Mouse (Mus musculus) embryonic facial prominence, embryonic 10.5 days (tissue): ENCODE measurements around the gene Schip1. TPM values are rescaled to one million over a fixed set of nuclear protein-coding genes. Genes with fewer than 3 reads are reported as not detected.
A peak's percentile ranks its signal among the peaks of the same experiment; 100 is the strongest.

Source experiments
- DNase-seq: peaks from one replicate; pipeline ENCODE4 v3.0.0-alpha.2; 2017; ENCODE audit warnings: low spot score
- H3K27ac ChIP-seq: fragments of 300-500 bp; sonication (generic); replicated peaks from 2 replicates; pipeline ENCODE4 v1.5.1; 2016; ENCODE audit warnings: mild to moderate bottlenecking
- H3K27me3 ChIP-seq: fragments of 300-500 bp; sonication (generic); replicated peaks from 2 replicates; pipeline ENCODE4 v1.6.1; 2016; ENCODE audit warnings: low read depth, mild to moderate bottlenecking; ENCODE audit not compliant: poor library complexity, severe bottlenecking
- H3K36me3 ChIP-seq: fragments of 300-500 bp; sonication (generic); replicated peaks from 2 replicates; pipeline ENCODE4 v1.6.1; 2016; ENCODE audit warnings: mild to moderate bottlenecking, moderate library complexity
- H3K4me1 ChIP-seq: fragments of 300-500 bp; sonication (generic); 2 replicates; pipeline ENCODE4 v1.6.1; 2016
- H3K4me3 ChIP-seq: fragments of 300-500 bp; sonication (generic); 2 replicates; pipeline ENCODE4 v1.5.1; 2016; ENCODE audit warnings: mild to moderate bottlenecking, moderate library complexity
- H3K9me3 ChIP-seq: fragments of 300-500 bp; sonication (generic); 2 replicates; pipeline ENCODE4 v1.6.1; 2016; ENCODE audit warnings: mild to moderate bottlenecking
- WGBS: fragments of 180-500 bp; shearing (Covaris S2); methylation state at CpG from one replicate; pipeline ENCODE4 v1.1.7; 2016; 5-methylcytosine and 5-hydroxymethylcytosine counted together
- polyA plus RNA-seq: library from polyadenylated mRNA; unstranded; fragments of >200 nt; fragmentation: Nextera tagmentation; extraction: Ambion mirVana; gene quantifications from 2 replicates; pipeline ENCODE4 v1.2.1, GENCODE M21; 2016

Gene Schip1
- polyA plus RNA-seq, 1 experiment from 2014 or later = 39.4 TPM

DNA sequence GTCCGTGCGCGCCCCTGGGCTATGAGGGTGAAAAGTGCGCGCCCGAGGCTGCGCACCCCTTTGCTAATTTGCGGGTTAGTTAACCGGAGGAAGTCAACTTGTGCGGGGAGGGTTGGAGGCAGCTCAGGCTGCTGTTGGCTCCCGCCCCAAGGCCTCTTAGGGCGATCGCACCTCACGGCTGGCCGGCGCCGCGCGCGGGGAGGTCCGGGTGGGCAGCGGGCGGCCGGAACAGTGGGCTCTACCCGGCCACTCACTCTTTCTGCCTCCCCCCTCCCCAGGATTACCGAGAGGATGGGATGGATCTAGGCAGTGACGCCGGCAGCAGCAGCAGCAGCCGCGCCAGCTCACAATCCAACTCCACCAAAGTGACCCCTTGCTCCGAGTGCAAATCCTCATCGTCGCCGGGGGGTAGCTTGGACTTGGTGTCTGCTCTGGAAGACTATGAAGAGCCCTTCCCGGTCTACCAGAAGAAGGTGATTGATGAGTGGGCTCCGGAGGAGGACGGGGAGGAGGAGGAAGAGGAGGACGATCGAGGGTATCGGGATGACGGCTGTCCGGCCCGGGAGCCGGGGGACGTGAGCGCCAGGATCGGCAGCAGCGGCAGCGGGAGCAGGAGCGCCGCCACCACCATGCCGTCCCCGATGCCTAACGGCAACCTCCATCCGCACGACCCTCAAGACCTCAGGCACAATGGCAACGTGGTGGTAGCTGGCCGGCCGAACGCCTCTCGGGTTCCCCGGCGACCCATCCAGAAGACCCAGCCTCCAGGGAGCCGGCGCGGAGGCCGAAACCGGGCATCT is 429.9 kb downstream of the Schip1 start:
- peaks cover 49% of the 10 kb centered on the region for H3K4me1 ChIP-seq
- no peaks in the 10 kb centered on the region for H3K9me3 ChIP-seq
- peak; percentile 73 for DNase-seq
- H3K27me3 ChIP-seq = 0 out of 2 replicates have a peak, but pooled peaks cover 3% of the 10 kb centered on the region
- WGBS = under 1% methylated on average over 68 of the region's 68 CpGs
- H3K4me3 ChIP-seq = peak overlapping the region; percentile 83
- H3K36me3 ChIP-seq = peaks cover 6% of the 10 kb centered on the region; the same call in 1 of the 2 replicates
- peak overlapping the region; percentile 92 for H3K27ac ChIP-seq

DNA sequence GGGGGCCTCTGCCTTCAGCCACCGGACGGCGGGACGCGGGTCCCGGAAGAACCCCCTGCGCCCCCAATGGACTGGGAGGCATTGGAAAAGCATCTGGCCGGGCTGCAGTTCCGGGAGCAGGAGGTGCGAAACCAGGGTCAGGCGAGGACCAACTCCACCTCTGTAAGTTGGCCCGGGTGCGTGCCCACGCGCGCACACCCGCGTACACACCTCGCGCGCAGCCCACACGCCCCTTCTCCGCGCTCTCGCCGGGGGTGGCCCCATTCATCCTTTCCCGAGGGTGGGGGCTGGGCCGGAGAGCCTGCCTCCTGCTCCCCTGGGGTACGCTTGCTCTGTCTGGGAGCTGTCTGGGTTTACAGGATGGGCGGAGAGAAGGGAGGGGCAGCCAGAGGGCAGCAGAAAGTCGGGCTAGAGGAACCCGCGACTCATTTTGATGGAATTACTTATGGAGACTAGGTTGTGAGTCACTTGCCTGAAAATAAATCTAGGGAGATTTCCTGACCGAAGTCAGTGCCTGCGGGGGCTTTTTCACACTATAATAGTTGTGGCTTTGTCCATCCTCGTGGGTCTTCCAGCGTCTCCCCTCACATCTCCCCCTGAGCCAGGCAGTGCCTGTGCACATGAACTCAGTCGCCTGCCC is 430.6 kb downstream of the Schip1 start:
- Histone ChIP-seq H3K9me3 (no peaks in the 10 kb centered on the region), H3K27me3 (0 out of 2 replicates have a peak, but pooled peaks cover 3% of the 10 kb centered on the region), H3K4me3 (peak overlapping the region; percentile 83), H3K4me1 (peaks cover 49% of the 10 kb centered on the region), H3K36me3 (peaks cover 6% of the 10 kb centered on the region; the same call in 1 of the 2 replicates), H3K27ac (peak overlapping the region; percentile 92)
- WGBS = under 1% methylated on average over 38 of the region's 38 CpGs
- DNase-seq = peak; percentile 74

DNA sequence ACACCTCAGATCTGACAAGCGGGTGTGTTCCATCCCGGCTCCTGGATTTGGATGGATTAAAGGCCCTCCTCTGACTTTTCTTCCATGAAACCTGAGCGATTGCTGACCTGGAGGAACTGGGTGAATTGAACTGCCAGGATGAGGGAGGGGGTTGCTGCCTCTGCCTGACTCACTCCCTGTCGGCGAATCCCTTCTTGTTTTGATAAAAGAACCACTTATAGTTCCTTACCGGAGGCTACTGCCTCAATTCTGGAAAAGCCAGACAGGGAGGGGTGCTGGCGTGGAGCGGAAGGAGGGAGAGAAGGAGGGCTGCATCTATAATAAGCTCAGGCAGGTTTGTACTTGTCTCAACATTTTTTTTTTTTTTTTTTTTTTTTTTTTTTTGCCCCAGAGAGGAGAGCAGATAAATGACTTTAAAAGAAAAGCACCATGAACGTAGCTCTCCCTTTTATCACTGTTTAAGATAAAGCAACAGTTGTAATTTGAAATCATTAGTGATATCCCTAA is 431.2 kb downstream of the Schip1 start:
- Histone ChIP-seq H3K9me3 (no peaks in the 10 kb centered on the region), H3K27ac (peak overlapping the region; percentile 92), H3K4me1 (peaks cover 49% of the 10 kb centered on the region), H3K4me3 (peak overlapping the region; percentile 83), H3K27me3 (0 out of 2 replicates have a peak, but pooled peaks cover 3% of the 10 kb centered on the region), H3K36me3 (peaks cover 6% of the 10 kb centered on the region; the same call in 1 of the 2 replicates)
- under 1% methylated on average over 9 of the region's 9 CpGs for WGBS
- DNase-seq = peak; percentile 64

DNA sequence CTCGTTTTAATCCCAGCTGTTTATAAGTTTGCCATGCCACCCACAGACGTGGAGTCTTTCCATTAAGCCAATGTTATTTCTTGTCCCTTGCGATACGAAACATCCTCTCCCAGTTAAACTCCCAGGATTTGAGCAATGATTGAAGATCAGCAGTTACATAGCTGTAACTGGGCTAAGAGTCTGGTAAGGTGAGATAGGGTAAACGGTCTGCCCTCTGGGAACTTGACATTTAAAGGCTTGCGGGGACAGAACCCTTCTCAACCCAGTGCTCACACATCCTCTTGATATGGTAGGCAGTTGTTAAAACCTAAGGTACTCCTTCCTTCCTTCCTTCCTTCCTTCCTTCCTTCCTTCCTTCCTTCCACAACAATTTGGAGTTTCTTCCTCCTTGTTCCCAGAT is 431.9 kb downstream of the Schip1 start:
- DNase-seq = no peak
- H3K4me1 ChIP-seq = peaks cover 46% of the 10 kb centered on the region

DNA sequence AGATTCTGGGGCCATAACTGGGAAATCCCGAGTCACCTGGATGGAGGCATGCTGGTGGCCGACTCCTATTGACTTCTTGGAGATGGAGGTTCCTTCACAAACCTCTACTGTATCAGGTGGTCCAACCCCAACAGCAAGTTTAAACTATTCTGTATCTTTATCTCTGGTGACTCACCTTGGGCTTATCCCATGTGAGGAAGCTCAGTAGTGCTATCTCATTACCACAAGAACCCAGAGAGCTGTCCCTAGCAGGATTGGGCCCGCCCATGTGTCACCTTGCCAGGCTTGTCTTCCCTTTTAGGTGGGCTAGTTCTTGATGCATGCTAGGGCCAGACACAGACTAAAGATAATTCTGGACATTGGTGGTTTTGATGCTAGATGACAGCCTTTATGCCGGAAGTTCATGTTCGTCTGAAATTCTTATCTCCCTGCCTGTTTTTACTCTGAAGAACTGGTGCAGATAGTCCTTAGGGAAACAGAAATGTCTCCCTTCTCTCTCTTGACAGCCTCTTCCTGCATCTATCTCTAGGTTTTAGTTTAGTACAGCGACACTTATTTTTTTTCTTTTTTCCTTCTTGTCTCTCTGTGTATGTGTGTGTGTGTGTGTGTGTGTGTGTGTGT is 435.0 kb downstream of the Schip1 start:
- no peaks in the 10 kb centered on the region for H3K27me3 ChIP-seq
- H3K4me3 ChIP-seq = no peak overlapping the region
- peaks cover 6% of the 10 kb centered on the region; the same call in 1 of the 2 replicates for H3K36me3 ChIP-seq
- no peak overlapping the region for H3K27ac ChIP-seq
- 89% methylated on average over 6 of the region's 6 CpGs for WGBS
- no peak for DNase-seq
- peaks cover 21% of the 10 kb centered on the region for H3K4me1 ChIP-seq
- no peaks in the 10 kb centered on the region for H3K9me3 ChIP-seq

More for the DNA sequence above, 431.9 kb downstream of the Schip1 start:
- 59% methylated on average over 6 of the region's 6 CpGs for WGBS
- peak overlapping the region; percentile 83 for H3K4me3 ChIP-seq
- no peaks in the 10 kb centered on the region for H3K9me3 ChIP-seq
- no peak overlapping the region for H3K27ac ChIP-seq
- H3K36me3 ChIP-seq = peaks cover 6% of the 10 kb centered on the region; the same call in 1 of the 2 replicates
- 0 out of 2 replicates have a peak, but pooled peaks cover 3% of the 10 kb centered on the region for H3K27me3 ChIP-seq

DNA sequence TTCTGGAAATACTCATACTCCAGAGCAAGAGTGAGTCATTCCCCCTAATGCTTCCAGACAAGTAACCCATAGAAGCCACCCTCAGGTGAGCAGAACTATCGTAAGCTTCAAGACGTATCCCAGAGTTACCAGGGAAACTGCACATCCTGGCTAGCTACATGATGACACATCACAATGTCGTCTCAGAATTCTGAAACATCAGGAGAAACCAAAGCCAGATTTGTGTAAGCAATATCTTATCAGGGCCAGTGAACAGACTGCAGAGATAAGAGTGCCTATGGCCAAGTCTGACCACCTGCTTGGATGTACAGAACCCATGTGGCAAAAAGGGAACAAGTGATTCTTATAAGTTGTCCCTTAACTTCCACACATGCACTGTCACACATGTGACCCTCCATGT is 440.2 kb downstream of the Schip1 start:
- H3K27ac ChIP-seq = no peak overlapping the region
- no peak for DNase-seq
- H3K27me3 ChIP-seq = no peaks in the 10 kb centered on the region
- no peaks in the 10 kb centered on the region for H3K9me3 ChIP-seq
- peaks cover 6% of the 10 kb centered on the region; the same call in 1 of the 2 replicates for H3K4me1 ChIP-seq
- WGBS = 88% methylated on average over 3 of the region's 3 CpGs
- no peak overlapping the region for H3K4me3 ChIP-seq
- no peaks in the 10 kb centered on the region for H3K36me3 ChIP-seq

DNA sequence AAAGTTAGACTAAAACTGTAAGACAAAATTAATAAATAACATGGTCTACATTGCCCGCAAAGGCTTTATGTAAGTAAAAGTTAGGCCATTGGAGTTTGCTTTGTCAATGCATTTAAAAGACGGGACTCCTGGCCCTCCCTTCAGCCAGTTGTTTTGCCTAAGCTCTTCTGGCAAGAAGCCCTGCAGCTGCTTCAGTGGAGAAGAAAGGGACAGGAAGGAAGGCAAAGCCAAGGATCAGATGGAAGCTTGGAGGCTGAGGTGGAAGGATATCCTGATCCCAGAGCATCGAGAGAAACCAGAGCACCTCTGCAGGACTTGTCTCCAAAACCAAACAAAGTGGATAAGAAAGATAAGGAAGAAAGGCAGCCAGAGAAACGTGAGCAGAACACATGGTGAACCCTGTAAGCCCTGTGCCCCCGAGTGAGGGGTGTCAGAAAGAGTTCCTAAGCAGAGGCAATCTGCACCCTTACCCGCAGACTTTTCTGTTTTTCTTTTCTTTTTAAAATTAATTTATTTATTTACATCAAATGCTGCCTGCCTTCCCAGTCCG is 442.2 kb downstream of the Schip1 start:
- peaks cover 6% of the 10 kb centered on the region; the same call in 1 of the 2 replicates for H3K4me1 ChIP-seq
- no peaks in the 10 kb centered on the region for H3K9me3 ChIP-seq
- H3K4me3 ChIP-seq = no peak overlapping the region
- WGBS = 65% methylated on average over 7 of the region's 7 CpGs
- H3K36me3 ChIP-seq = no peaks in the 10 kb centered on the region
- H3K27me3 ChIP-seq = no peaks in the 10 kb centered on the region
- H3K27ac ChIP-seq = no peak overlapping the region
- DNase-seq = no peak

DNA sequence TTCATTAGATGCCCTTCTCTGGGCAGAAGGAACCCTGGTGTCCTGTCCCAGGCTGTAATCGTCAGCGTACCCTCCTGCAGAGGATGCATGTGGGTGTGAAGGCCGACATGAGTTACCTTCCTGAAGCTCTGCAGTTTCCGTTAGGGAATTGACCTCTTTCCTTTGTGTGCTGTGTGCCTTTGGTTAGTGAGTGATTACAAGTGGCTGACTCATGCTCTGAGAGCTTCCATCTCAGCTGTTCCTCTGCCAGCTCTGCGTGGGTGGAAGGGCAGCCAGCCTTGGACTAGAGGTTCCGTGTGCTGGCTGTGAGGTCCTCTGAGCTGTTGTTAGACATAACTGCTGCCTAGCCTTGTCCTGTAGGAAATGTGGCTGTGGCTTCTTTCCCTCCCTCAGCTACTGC is 444.0 kb downstream of the Schip1 start:
- Histone ChIP-seq H3K4me3 (no peak overlapping the region), H3K27ac (no peak overlapping the region), H3K36me3 (no peaks in the 10 kb centered on the region), H3K9me3 (no peaks in the 10 kb centered on the region), H3K4me1 (peaks cover 9% of the 10 kb centered on the region; the same call in 1 of the 2 replicates), H3K27me3 (no peaks in the 10 kb centered on the region)
- DNase-seq = no peak
- WGBS = 75% methylated on average over 6 of the region's 6 CpGs

DNA sequence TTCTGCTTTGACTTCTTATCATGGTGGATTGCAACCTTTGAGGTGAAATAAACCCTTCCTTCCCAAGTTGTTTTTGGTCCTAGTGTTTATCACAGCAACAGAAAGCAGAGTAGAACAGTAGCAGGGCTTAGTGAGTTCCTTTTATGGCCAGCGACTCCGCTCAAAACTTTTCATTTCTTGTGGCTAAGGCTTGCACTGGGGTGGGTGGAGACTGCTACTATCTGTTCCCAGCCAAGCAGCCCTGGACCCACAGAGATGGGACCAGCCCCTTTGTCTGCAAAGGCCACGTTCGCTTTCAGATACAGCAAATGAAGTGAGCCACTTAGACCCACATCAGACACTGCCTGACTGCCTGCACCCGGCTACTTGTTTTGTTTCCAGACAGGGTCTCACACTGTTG is 446.3 kb downstream of the Schip1 start:
- no peaks in the 10 kb centered on the region for H3K27me3 ChIP-seq
- no peak for DNase-seq
- peaks cover 9% of the 10 kb centered on the region; the same call in 1 of the 2 replicates for H3K4me1 ChIP-seq
- H3K27ac ChIP-seq = no peak overlapping the region
- H3K9me3 ChIP-seq = no peaks in the 10 kb centered on the region
- no peaks in the 10 kb centered on the region for H3K36me3 ChIP-seq
- WGBS = 89% methylated on average over 5 of the region's 5 CpGs
- no peak overlapping the region for H3K4me3 ChIP-seq

DNA sequence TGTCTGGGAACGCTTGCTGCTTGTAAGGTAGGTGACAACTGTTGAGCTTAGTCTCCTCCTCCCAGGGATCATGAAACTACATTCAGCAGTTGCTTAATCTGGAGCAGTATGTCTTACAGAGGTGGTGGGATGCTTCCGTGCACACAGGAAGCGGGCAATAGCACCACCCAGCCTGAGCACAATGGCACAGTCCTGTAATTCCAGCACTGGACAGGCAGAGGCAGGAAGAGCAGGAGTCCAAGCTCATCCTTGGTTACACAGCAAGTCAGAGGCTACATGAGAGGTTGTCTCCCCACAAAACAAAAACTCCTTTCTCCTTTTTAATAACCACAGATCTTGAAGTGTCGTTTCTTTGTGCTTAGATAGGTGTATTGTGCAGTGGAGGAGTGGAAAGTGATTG is 447.1 kb downstream of the Schip1 start:
- no peaks in the 10 kb centered on the region for H3K9me3 ChIP-seq
- H3K27me3 ChIP-seq = no peaks in the 10 kb centered on the region
- no peak for DNase-seq
- H3K27ac ChIP-seq = no peak overlapping the region
- H3K4me3 ChIP-seq = no peak overlapping the region
- peaks cover 9% of the 10 kb centered on the region; the same call in 1 of the 2 replicates for H3K4me1 ChIP-seq
- WGBS = 83% methylated on average over 4 of the region's 4 CpGs
- no peaks in the 10 kb centered on the region for H3K36me3 ChIP-seq

DNA sequence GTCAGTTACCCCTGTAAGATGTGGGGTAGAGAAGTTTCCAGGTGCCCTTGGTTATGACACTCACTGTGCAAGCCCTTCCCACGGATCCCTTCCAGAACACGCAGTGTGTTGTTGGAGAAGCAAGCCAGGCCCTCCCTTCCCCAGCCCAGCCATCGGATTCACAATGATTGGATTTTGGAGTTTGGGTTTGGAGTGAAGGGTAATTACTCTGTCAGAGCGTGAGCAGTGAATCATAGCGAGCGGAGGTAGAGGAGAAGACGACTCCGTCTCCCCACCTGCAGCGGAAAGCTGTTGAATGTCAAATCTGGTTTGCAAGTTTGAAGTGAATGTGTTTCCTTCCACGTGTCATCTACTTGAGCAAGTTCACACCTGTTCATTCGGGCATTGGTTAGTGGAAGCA is 447.7 kb downstream of the Schip1 start:
- H3K36me3 ChIP-seq = no peaks in the 10 kb centered on the region
- H3K9me3 ChIP-seq = no peaks in the 10 kb centered on the region
- H3K27me3 ChIP-seq = no peaks in the 10 kb centered on the region
- peaks cover 6% of the 10 kb centered on the region; the same call in 1 of the 2 replicates for H3K4me1 ChIP-seq
- DNase-seq = no peak
- H3K4me3 ChIP-seq = no peak overlapping the region
- no peak overlapping the region for H3K27ac ChIP-seq
- WGBS = 80% methylated on average over 11 of the region's 11 CpGs
